Mouse (Mus musculus): ENCODE measurements at regions not wholly inside any gene's neighbourhood (a gene's known extent, or its start where the extent isn't known, plus 50 kb on each side); places are given as distances from the start of the nearest gene placed in this dataset.

- Histone ChIP-seq H3K4me1 (ENCODE audit: control insufficient read depth, insufficient read depth, low read length) (no peaks in the 10 kb centered on the region), H3K27ac (ENCODE audit: insufficient read depth, low read length) (no peak overlapping the region), H3K4me3 (ENCODE audit: insufficient read depth, low read length) (no peak overlapping the region)
- no peak for TF ChIP-seq POLR2A (IDR thresholded peaks at IDR 0.05; ENCODE audit: extremely low read depth, insufficient read depth, low read length)
- no peak for TF ChIP-seq CTCF (IDR thresholded peaks at IDR 0.05; ENCODE audit: extremely low read depth, insufficient read depth, low read length)
Measured at GRCm38 (mm10) chr10:111893941-111894340, 78.5 kb upstream of the Krr1 start.

GRCm38 (mm10) chr10:111897361-111897760, 75.1 kb upstream of the Krr1 start:
- Histone ChIP-seq H3K27ac (ENCODE audit: insufficient read depth, low read length) (no peak overlapping the region), H3K4me3 (ENCODE audit: insufficient read depth, low read length) (no peak overlapping the region), H3K4me1 (ENCODE audit: control insufficient read depth, insufficient read depth, low read length) (no peaks in the 10 kb centered on the region)
- TF ChIP-seq CTCF (IDR thresholded peaks at IDR 0.05; ENCODE audit: extremely low read depth, insufficient read depth, low read length) (no peak), POLR2A (IDR thresholded peaks at IDR 0.05; ENCODE audit: extremely low read depth, insufficient read depth, low read length) (no peak)

DNA sequence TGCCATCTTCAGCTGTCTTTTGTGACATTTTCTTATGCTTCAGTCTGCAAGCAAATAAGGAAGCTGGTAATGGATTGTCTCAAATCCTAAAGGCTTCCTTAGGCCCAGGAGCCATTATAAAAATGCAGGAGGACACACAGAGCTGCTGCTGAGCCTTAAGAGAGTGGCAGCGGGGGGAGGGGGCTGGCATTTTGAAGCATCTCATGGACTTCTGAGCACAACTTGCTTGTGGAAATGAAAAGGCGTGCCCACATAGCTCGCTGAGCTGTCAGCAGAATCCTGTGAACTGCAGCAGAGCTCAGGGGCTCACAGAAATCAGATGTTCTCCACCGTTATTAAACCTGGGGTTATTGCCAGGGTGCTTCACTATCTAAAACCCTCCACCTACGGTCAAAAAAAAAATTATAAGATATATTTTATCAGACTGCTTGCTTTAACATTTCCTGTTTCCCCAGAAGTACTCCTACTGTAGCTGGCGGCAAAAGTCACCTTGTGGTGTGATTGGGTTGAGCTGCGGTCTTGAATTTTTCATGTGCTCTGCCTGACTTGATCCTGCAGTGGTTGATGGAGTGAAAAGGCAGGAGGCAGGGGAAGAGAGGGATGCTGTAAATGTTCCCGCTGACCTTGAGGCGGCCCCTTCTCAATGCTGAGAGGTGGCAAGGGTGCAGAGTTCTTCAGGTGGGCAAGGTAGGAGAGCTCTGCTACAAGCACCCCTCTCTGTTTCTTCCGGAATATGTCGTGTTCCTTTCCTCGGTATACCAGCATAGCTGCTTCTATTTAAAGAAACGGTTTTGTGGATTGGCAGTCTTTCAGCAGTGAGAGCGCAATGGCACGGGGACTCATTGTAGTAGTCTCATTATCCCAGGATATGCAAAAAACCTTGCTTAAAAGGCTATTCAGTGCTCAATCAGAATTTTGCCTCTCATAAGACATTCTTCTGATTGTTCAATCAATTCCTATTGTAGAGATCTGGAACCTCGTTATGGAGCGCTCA, 71.4 kb upstream of the Krr1 start:
- H3K27ac ChIP-seq (ENCODE audit: insufficient read depth, low read length), result no peak overlapping the region

DNA sequence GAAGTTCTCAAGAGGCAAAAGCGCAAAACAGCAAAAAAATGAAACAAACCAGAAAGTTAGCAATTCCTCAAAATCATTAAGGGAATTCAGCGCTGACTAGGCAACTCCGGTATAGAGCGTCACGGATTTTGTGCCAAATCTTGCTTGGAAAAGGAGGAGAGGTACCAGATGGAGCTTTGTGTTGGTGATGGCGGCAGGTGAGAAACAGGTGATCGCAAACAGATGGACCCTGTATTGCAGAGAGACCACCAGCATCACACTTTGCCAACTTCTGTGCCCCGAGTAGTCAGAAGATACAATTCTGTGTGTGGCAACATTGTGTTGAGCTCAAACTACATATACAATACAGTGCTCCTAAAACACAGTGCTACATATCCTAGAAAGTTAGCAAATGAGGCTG, 68.5 kb upstream of the Krr1 start:
- Histone ChIP-seq H3K27ac (ENCODE audit: insufficient read depth, low read length) (no peak overlapping the region), H3K4me1 (ENCODE audit: control insufficient read depth, insufficient read depth, low read length) (no peaks in the 10 kb centered on the region), H3K4me3 (ENCODE audit: insufficient read depth, low read length) (no peak overlapping the region)
- TF ChIP-seq POLR2A (IDR thresholded peaks at IDR 0.05; ENCODE audit: extremely low read depth, insufficient read depth, low read length), result no peak
- TF ChIP-seq CTCF (IDR thresholded peaks at IDR 0.05; ENCODE audit: extremely low read depth, insufficient read depth, low read length), result no peak

More for the DNA sequence above, 71.4 kb upstream of the Krr1 start:
- Histone ChIP-seq H3K4me1 (ENCODE audit: control insufficient read depth, insufficient read depth, low read length) (no peaks in the 10 kb centered on the region), H3K4me3 (ENCODE audit: insufficient read depth, low read length) (no peak overlapping the region)
- TF ChIP-seq CTCF (IDR thresholded peaks at IDR 0.05; ENCODE audit: extremely low read depth, insufficient read depth, low read length), result no peak
- no peak for TF ChIP-seq POLR2A (IDR thresholded peaks at IDR 0.05; ENCODE audit: extremely low read depth, insufficient read depth, low read length)

GRCm38 (mm10) chr10:111907836-111908235, 64.6 kb upstream of the Krr1 start:
- no peak for TF ChIP-seq POLR2A (IDR thresholded peaks at IDR 0.05; ENCODE audit: extremely low read depth, insufficient read depth, low read length)
- no peak for TF ChIP-seq CTCF (IDR thresholded peaks at IDR 0.05; ENCODE audit: extremely low read depth, insufficient read depth, low read length)
- H3K4me3 ChIP-seq (ENCODE audit: insufficient read depth, low read length), result no peak overlapping the region
- no peak overlapping the region for H3K27ac ChIP-seq (ENCODE audit: insufficient read depth, low read length)
- H3K4me1 ChIP-seq (ENCODE audit: control insufficient read depth, insufficient read depth, low read length), result no peaks in the 10 kb centered on the region

- H3K4me3 ChIP-seq (ENCODE audit: insufficient read depth, low read length), result no peak overlapping the region
- TF ChIP-seq POLR2A (IDR thresholded peaks at IDR 0.05; ENCODE audit: extremely low read depth, insufficient read depth, low read length) (no peak), CTCF (IDR thresholded peaks at IDR 0.05; ENCODE audit: extremely low read depth, insufficient read depth, low read length) (no peak)
- no peaks in the 10 kb centered on the region for H3K4me1 ChIP-seq (ENCODE audit: control insufficient read depth, insufficient read depth, low read length)
- H3K27ac ChIP-seq (ENCODE audit: insufficient read depth, low read length), result no peak overlapping the region
Measured at GRCm38 (mm10) chr10:111912561-111912960, 59.9 kb upstream of the Krr1 start.

DNA sequence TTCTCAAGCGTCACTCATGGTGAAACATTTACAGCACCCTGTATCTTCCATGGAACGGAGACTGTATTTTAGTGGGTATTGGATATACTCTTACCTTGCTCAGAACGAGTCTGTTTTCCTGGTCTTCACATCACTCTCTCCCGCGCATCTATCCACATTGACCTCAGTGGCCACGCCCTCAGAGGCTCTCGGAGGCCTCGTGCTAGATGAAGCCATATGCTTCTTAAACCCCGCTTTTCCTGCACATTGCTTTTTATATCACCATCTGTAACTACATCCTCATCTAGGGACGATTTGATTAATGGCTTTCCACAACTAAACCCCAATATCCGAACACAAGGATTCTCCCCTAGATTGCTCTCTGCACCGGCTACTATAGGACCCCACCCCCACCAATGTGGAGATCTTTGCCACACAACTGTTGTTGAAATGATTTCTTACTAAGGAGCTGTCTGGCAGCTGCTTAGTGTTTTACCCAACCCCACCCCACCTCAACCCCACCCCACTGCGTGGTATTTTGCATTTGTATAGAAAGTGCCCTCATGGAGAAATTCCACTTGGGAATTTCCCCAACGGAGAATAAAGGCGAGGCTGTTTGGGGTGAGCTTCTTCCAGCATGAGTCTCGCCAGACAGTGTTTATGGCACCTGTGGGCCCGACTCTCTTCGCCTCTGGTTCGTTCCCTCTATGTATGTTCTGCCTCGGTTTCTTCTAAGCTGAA, 59.2 kb upstream of the Krr1 start:
- no peak overlapping the region for H3K4me3 ChIP-seq (ENCODE audit: insufficient read depth, low read length)
- no peaks in the 10 kb centered on the region for H3K4me1 ChIP-seq (ENCODE audit: control insufficient read depth, insufficient read depth, low read length)
- TF ChIP-seq CTCF (IDR thresholded peaks at IDR 0.05; ENCODE audit: extremely low read depth, insufficient read depth, low read length) (no peak), POLR2A (IDR thresholded peaks at IDR 0.05; ENCODE audit: extremely low read depth, insufficient read depth, low read length) (no peak)
- no peak overlapping the region for H3K27ac ChIP-seq (ENCODE audit: insufficient read depth, low read length)

DNA sequence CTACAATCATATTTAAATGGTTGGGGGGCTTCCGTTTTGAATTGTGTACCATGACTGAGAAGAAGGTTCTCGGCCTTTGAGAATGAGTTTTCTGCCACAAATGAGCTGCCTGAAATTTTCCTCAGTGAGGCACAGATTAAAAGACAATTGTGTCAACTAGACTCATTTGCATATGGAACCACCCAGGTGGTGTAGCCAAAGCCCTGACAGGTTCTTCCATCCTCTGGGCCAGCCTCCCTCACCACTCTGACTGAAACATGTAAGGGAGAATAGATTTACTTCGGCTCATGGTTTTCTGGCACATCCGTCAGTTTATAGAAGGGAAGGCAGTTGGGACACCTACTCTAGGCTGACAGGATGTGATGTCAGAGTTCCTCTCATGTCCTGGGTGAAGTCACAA, 58.2 kb upstream of the Krr1 start:
- TF ChIP-seq POLR2A (IDR thresholded peaks at IDR 0.05; ENCODE audit: extremely low read depth, insufficient read depth, low read length) (no peak), CTCF (IDR thresholded peaks at IDR 0.05; ENCODE audit: extremely low read depth, insufficient read depth, low read length) (no peak)
- Histone ChIP-seq H3K4me3 (ENCODE audit: insufficient read depth, low read length) (no peak overlapping the region), H3K4me1 (ENCODE audit: control insufficient read depth, insufficient read depth, low read length) (no peaks in the 10 kb centered on the region), H3K27ac (ENCODE audit: insufficient read depth, low read length) (no peak overlapping the region)

DNA sequence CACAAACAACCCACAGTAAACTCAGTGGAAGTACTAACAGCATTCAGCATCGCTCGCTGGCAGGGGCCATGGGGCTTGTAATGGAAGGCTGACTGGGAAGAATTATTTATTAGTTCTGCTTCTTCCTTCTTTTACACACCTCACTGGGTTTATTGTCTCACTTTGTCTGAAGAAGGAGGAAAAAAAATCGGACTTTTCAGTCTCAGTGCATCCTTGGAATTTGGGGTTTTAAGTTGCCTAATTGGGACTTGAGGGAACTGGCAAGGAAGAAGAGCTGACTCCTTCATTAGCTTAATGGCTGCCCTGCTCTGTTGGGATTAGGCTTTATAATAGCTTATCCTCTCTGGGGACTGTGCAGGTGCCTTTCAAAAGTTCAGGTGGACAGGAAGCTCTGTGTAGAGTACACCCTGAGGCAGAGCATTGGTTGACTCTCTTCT, 54.4 kb upstream of the Krr1 start:
- TF ChIP-seq CTCF (IDR thresholded peaks at IDR 0.05; ENCODE audit: extremely low read depth, insufficient read depth, low read length), result no peak
- TF ChIP-seq POLR2A (IDR thresholded peaks at IDR 0.05; ENCODE audit: extremely low read depth, insufficient read depth, low read length), result no peak
- H3K27ac ChIP-seq (ENCODE audit: insufficient read depth, low read length), result no peak overlapping the region
- no peaks in the 10 kb centered on the region for H3K4me1 ChIP-seq (ENCODE audit: control insufficient read depth, insufficient read depth, low read length)
- no peak overlapping the region for H3K4me3 ChIP-seq (ENCODE audit: insufficient read depth, low read length)
